Mouse (Mus musculus) kidney, embryonic 15.5 days (tissue): ENCODE measurements around the gene Fam92b. TPM values are rescaled to one million over a fixed set of nuclear protein-coding genes. Genes with fewer than 3 reads are reported as not detected.

ENCODE experiments used
- ATAC-seq: fragments of 200-750 bp; cut with Nextera tagmentation; replicated peaks from 2 replicates; pipeline ENCODE4 v1.8.0; 2017; ENCODE audit warnings: moderate TSS enrichment; ENCODE audit not compliant: low FRiP score
- H3K27ac ChIP-seq: fragments of 300-500 bp; sonication (generic); 2 replicates; pipeline ENCODE4 v1.5.1; 2015; ENCODE audit warnings: mild to moderate bottlenecking, inconsistent platforms
- H3K27me3 ChIP-seq: fragments of 300-500 bp; sonication (generic); 2 replicates; pipeline ENCODE4 v1.6.1; 2015; ENCODE audit warnings: inconsistent platforms
- H3K36me3 ChIP-seq: fragments of 300-500 bp; sonication (generic); 2 replicates; pipeline ENCODE4 v1.6.1; 2015; ENCODE audit warnings: inconsistent platforms
- H3K4me1 ChIP-seq: fragments of 300-500 bp; sonication (generic); 2 replicates; pipeline ENCODE4 v1.6.1; 2015; ENCODE audit warnings: inconsistent platforms
- H3K4me2 ChIP-seq: fragments of 300-500 bp; sonication (generic); 2 replicates; pipeline ENCODE4 v1.6.1; 2015; ENCODE audit warnings: moderate library complexity, mild to moderate bottlenecking, inconsistent platforms
- H3K4me3 ChIP-seq: fragments of 300-500 bp; sonication (generic); replicated peaks from 2 replicates; pipeline ENCODE4 v1.5.1; 2015; ENCODE audit warnings: mild to moderate bottlenecking, inconsistent platforms
- H3K9ac ChIP-seq: fragments of 300-500 bp; sonication (generic); 2 replicates; pipeline ENCODE4 v1.6.1; 2015; ENCODE audit warnings: mild to moderate bottlenecking, inconsistent platforms
- H3K9me3 ChIP-seq: fragments of 300-500 bp; sonication (generic); replicated peaks from 2 replicates; pipeline ENCODE4 v1.6.1; 2016; ENCODE audit warnings: inconsistent platforms
- WGBS: fragments of 180-500 bp; shearing (Covaris S2); methylation state at CpG from one replicate; pipeline ENCODE4 v1.1.7; 2015; ENCODE audit warnings: mixed read lengths; 5-methylcytosine and 5-hydroxymethylcytosine counted together
- polyA plus RNA-seq: library from polyadenylated mRNA; unstranded; fragments of >200 nt; fragmentation: Nextera tagmentation; extraction: Ambion mirVana; gene quantifications from 2 replicates; pipeline ENCODE4 v1.2.1, GENCODE M21; 2015

Gene Fam92b
- polyA plus RNA-seq, 1 experiment from 2014 or later = 0.13 TPM

- Histone ChIP-seq H3K36me3 (no peaks in the 10 kb centered on the region), H3K4me2 (no peak overlapping the region), H3K9me3 (no peaks in the 10 kb centered on the region), H3K9ac (no peak overlapping the region), H3K4me3 (no peak overlapping the region), H3K27me3 (peaks cover 19% of the 10 kb centered on the region), H3K27ac (no peak overlapping the region), H3K4me1 (peaks cover 16% of the 10 kb centered on the region)
- no peak for ATAC-seq
- WGBS = 31% methylated on average over 5 of the region's 5 CpGs
Measured at GRCm38 (mm10) chr8:120167821-120168220, 9.4 kb downstream of the Fam92b start.

GRCm38 (mm10) chr8:120167136-120167535 is 10.1 kb downstream of the Fam92b start:
- H3K4me3 ChIP-seq = no peak overlapping the region
- no peaks in the 10 kb centered on the region for H3K36me3 ChIP-seq
- H3K4me1 ChIP-seq = peaks cover 16% of the 10 kb centered on the region
- H3K4me2 ChIP-seq = no peak overlapping the region
- no peak overlapping the region for H3K9ac ChIP-seq
- WGBS = 71% methylated on average over 8 of the region's 8 CpGs
- peaks cover 18% of the 10 kb centered on the region for H3K27me3 ChIP-seq
- no peaks in the 10 kb centered on the region for H3K9me3 ChIP-seq
- H3K27ac ChIP-seq = no peak overlapping the region
- ATAC-seq = no peak

DNA sequence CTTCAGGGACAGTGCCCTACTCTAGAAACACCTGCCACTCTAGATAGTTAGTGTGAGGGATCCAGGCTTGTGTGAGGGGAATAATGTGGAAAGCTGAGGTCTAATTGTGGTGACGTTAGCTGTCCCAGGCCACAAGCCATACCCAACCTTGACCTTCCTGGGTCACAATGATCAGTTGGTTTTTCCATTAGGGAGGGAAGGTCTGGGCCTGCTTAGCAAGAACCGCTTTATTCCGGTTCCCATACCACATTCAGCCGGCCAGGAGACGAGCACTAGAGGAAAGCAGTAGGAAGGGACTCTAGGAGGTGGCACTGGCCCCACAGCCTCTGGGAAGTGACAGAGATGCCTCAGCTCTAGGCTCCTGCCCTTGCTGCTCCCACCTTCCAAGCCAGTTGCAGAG is 13.2 kb downstream of the Fam92b start:
- Histone ChIP-seq H3K27me3 (peaks cover 25% of the 10 kb centered on the region), H3K4me3 (no peak overlapping the region), H3K4me1 (peaks cover 16% of the 10 kb centered on the region), H3K27ac (no peak overlapping the region), H3K4me2 (no peak overlapping the region), H3K36me3 (no peaks in the 10 kb centered on the region), H3K9me3 (no peaks in the 10 kb centered on the region), H3K9ac (no peak overlapping the region)
- 79% methylated on average over 5 of the region's 5 CpGs for WGBS
- ATAC-seq = no peak

- Histone ChIP-seq H3K36me3 (no peaks in the 10 kb centered on the region), H3K4me2 (no peak overlapping the region), H3K9ac (no peak overlapping the region), H3K4me1 (peaks cover 11% of the 10 kb centered on the region; the same call in 1 of the 2 replicates), H3K27me3 (peaks cover 18% of the 10 kb centered on the region), H3K4me3 (no peak overlapping the region), H3K9me3 (no peaks in the 10 kb centered on the region), H3K27ac (no peak overlapping the region)
- ATAC-seq = no peak
- 73% methylated on average over 8 of the region's 8 CpGs for WGBS
Measured at GRCm38 (mm10) chr8:120163376-120163775, 13.9 kb downstream of the Fam92b start.

DNA sequence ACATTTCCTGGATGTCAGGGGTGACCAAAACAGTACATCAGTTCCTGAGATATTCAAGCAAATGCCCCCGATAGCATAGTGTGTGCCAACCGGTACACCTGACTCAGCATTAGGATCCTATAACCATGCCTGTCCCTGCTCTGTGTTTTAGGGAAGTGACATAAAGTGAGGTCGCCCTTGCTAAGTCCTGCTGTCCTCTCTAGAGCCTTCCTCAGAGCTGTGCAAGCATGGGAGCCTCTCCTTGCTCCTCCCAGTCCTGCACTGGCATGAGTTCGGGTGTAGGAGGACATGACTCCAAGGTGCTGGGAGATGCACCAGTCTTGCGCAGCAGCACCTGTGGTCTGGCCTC is 14.9 kb downstream of the Fam92b start:
- no peaks in the 10 kb centered on the region for H3K9me3 ChIP-seq
- H3K27ac ChIP-seq = no peak overlapping the region
- 0 out of 2 replicates have a peak, but pooled peaks cover 4% of the 10 kb centered on the region for H3K4me1 ChIP-seq
- ATAC-seq = no peak
- H3K36me3 ChIP-seq = no peaks in the 10 kb centered on the region
- no peak overlapping the region for H3K4me3 ChIP-seq
- no peak overlapping the region for H3K4me2 ChIP-seq
- WGBS = 78% methylated on average over 5 of the region's 5 CpGs
- H3K9ac ChIP-seq = no peak overlapping the region
- peaks cover 14% of the 10 kb centered on the region for H3K27me3 ChIP-seq

DNA sequence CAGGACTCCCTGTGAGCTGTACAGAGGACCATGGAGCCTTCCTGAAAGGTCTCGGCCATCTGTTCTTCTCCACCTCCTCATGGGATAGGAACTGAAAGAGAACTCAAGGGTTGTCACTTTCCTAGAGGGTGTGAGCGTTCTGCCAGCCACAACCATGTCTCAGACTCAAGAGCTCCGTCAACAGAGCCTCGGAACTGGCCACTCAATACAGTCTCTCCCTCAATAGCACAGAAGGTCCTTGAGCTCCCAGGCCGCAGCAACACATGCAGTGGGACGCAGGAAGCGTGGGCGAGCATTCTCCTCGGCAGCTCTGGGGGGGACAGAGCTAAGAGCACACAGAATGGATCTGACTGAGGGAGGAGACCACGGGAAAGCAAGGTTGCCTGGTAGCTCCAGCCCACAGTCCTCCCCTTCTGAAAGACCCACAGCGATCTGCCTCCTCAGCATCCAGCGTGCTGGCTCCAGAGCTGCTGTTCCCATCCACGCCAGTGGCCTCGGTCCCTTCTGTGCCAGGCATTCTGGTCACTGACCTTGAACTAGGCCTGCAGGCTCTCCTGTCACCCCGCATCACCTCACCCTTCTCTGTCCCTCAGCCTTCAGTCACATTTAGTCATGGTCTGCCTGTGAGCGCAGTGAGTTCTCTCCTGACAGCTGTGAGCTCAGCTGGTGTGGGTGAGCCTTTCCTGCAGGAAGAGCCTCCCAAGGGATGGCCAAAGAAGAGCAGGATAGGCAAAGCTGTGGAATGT is 15.4 kb downstream of the Fam92b start:
- Histone ChIP-seq H3K27ac (no peak overlapping the region), H3K4me2 (no peak overlapping the region), H3K4me1 (0 out of 2 replicates have a peak, but pooled peaks cover 4% of the 10 kb centered on the region), H3K9ac (no peak overlapping the region), H3K27me3 (peaks cover 14% of the 10 kb centered on the region), H3K4me3 (no peak overlapping the region), H3K9me3 (no peaks in the 10 kb centered on the region), H3K36me3 (no peaks in the 10 kb centered on the region)
- 81% methylated on average over 16 of the region's 16 CpGs for WGBS
- no peak for ATAC-seq

DNA sequence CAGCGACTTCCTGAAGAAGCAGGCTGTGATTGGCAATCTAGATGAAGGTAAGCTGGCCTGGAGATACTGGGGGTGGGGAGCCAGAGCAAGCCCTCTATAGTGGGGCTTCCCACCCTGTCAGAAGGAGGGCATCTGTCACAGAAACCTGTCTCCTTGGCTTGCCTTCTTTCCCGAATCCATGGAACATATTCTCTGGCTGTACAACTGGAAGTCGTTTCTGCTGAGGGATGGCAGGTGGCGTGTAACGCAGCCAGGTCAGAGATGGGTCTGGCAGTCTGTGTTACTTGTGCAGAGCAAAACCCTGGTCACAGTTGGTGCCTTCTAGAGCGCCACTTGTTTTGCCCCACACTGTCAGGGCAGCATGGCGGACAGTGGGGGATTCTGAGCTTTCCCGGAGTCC is 16.9 kb downstream of the Fam92b start:
- Histone ChIP-seq H3K36me3 (no peaks in the 10 kb centered on the region), H3K4me1 (peaks cover 11% of the 10 kb centered on the region; the same call in 1 of the 2 replicates), H3K4me2 (no peak overlapping the region), H3K9me3 (no peaks in the 10 kb centered on the region), H3K27me3 (peaks cover 14% of the 10 kb centered on the region), H3K4me3 (no peak overlapping the region), H3K9ac (no peak overlapping the region), H3K27ac (no peak overlapping the region)
- no peak for ATAC-seq
- 74% methylated on average over 8 of the region's 8 CpGs for WGBS

DNA sequence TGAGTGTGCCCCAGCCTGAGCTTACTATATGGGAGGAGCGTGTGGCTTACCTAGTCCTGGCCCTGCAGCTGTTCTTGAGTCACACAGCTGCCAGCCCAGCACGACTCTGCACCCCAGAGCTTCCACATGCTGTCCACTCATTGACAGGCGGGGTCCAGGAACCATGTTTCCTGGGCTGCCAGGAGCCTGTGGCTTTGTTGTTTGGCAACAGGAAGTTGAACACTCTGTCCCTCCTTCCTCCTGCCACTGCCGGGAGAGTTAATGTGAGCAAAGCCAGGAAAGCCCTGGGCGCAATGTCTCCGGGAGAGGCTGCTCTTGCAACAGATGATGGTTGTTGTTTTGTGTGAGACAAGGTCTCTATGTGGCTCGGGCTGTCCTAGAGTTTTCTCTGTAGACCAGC is 24.6 kb downstream of the Fam92b start:
- peaks cover 40% of the 10 kb centered on the region for H3K4me1 ChIP-seq
- no peak overlapping the region for H3K4me3 ChIP-seq
- WGBS = 58% methylated on average over 7 of the region's 7 CpGs
- no peaks in the 10 kb centered on the region for H3K27me3 ChIP-seq
- H3K27ac ChIP-seq = peak overlapping the region; percentile 29; the same call in 1 of the 2 replicates
- H3K4me2 ChIP-seq = no peak overlapping the region
- H3K36me3 ChIP-seq = no peaks in the 10 kb centered on the region
- no peak for ATAC-seq
- H3K9me3 ChIP-seq = no peaks in the 10 kb centered on the region
- no peak overlapping the region for H3K9ac ChIP-seq

GRCm38 (mm10) chr8:120151151-120151550 is 26.1 kb downstream of the Fam92b start:
- Histone ChIP-seq H3K9me3 (no peaks in the 10 kb centered on the region), H3K4me3 (no peak overlapping the region), H3K4me1 (peaks cover 40% of the 10 kb centered on the region), H3K4me2 (no peak overlapping the region), H3K9ac (no peak overlapping the region), H3K27ac (no peak overlapping the region), H3K27me3 (no peaks in the 10 kb centered on the region), H3K36me3 (no peaks in the 10 kb centered on the region)
- ATAC-seq = no peak
- 48% methylated on average over 9 of the region's 9 CpGs for whole genome bisulfite sequencing

DNA sequence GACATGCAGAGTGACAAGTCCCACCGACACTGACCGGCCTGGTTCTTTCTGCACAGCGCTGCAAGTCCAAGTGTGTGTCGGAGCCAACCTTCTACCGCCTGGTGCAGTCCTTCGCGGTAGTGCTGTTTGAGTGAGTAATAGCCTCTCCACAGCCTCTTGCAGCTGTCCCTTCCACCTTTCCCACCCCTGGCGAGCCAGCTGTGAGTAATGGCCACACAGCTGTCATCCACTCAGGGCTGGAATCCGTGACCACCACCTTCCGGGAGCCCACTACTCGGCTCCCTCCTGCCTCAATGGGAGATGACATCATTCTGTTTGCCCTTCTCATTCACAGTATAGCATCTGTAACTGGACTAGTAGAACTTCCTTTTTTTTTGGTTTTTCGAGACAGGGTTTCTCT is 27.2 kb downstream of the Fam92b start:
- no peak overlapping the region for H3K27ac ChIP-seq
- no peaks in the 10 kb centered on the region for H3K9me3 ChIP-seq
- no peaks in the 10 kb centered on the region for H3K27me3 ChIP-seq
- ATAC-seq = no peak
- no peaks in the 10 kb centered on the region for H3K36me3 ChIP-seq
- H3K9ac ChIP-seq = no peak overlapping the region
- H3K4me2 ChIP-seq = no peak overlapping the region
- H3K4me3 ChIP-seq = no peak overlapping the region
- H3K4me1 ChIP-seq = peaks cover 34% of the 10 kb centered on the region
- 51% methylated on average over 12 of the region's 12 CpGs for WGBS

DNA sequence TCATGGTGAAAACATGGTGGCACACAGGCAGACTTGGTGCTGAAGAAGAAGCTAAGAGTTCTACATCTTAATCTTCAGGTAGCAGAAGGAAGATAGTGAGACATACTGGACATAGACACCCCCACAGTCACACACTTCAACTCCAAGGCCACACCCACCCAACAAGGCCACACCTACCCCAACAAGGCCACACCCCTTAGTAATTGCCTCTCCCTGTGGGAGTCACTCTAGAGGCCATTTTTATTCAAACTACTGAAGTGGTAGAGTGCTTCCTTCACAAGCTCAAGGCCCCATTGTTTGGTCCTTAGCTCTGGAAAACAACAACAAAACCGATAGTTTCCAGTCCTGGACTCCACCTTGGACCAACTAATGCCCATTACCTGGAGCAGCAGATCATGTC is 31.2 kb downstream of the Fam92b start:
- Histone ChIP-seq H3K4me3 (no peak overlapping the region), H3K27ac (no peak overlapping the region), H3K4me1 (peaks cover 16% of the 10 kb centered on the region), H3K9me3 (no peaks in the 10 kb centered on the region), H3K36me3 (no peaks in the 10 kb centered on the region), H3K9ac (no peak overlapping the region), H3K4me2 (no peak overlapping the region), H3K27me3 (no peaks in the 10 kb centered on the region)
- ATAC-seq = no peak
- WGBS = 76% methylated on average over 1 of the region's 1 CpGs

DNA sequence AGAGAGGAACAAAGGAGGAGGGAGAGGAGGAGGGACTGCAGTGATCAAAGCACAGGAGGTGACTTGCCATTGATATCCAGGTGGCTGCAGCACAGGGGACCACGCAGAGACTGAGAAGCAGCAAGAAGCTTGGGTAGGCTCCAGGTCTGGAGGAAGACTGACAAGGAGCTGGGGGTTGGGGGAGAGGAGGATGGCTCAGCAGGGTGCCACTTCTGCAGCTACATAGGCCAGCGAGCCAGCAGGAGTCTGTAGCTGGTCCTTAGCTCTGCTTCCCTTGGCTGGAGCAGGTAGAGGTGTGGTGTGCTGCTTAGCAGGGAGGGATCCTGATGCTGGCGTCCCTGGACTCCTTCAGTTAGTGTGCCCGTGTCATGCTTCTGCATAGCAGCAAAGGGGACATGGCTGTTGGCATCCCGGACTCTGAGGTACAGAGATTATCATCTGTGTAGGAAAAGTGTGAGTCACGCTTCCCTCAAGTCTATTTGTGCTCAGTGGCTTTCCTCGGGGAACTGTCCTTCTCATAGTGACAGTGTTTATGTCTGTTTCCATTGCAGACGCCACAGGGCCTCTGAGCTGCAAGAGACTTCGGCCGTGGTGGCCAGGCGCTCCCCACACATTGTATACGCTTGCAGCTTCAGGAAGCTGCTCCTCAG is 32.5 kb downstream of the Fam92b start:
- Histone ChIP-seq H3K27ac (no peak overlapping the region), H3K9ac (no peak overlapping the region), H3K27me3 (no peaks in the 10 kb centered on the region; the same call in 1 of the 2 replicates), H3K4me1 (peaks cover 13% of the 10 kb centered on the region), H3K9me3 (no peaks in the 10 kb centered on the region), H3K36me3 (no peaks in the 10 kb centered on the region), H3K4me3 (no peak overlapping the region), H3K4me2 (no peak overlapping the region)
- 54% methylated on average over 12 of the region's 12 CpGs for WGBS
- no peak for ATAC-seq
